15 mouse cellular contexts compared by ENCODE assay signal in the genomic region with DNA sequence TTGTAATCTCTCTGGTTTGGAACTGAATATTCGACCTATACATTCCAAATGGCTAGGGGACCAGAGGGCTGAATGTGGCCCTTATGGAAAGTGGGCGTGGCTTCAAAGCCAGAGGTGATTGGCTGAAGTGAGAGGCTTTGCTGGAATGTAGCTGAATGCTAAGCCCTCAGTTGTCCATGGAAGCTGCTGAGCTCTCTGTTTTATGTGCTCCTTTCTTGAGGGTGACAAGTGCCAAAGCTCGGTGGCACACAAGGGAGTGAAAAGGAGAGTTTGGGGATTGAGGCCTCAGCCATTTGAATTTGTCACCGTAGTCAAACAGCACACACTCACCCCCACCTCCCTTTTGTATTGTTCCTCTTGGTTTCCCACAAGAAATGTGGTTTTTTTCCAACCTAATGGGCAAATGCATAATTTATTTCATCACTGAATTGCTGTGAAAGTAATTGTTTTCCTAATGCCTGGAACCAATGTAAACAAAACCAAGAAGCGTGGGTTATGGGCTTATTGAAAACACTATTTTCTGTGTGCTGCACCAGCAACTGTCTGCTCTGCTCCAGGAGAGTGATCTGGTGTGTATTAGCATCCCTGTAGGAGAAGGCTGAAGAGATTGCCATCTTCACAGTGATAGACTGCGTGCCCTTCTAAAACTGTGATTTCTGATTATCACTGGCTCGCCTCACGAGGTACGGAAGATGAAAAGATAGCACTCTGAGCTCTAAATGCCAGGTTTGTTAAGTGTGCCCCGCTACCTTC.
DNase-seq lines count a peak whose midpoint lies in the region; ATAC-seq lines count a peak whose summit lies in the region.
"Had no signal": no experiment of that assay in that cellular context is flagged by ENCODE, and none has a peak within 500 bp of the region (broad histone marks: within the 10 kb centered on the region; RNA-seq: fewer than 3 reads in every experiment).

No protein-coding gene starts in this region.

- no peaks in the 10 kb centered on the region for H3K27me3 ChIP-seq in midbrain, embryonic 11.5 days (ENCODE audit: control insufficient read depth, insufficient read depth, low read length)
- H3K27me3 ChIP-seq in midbrain, embryonic 10.5 days (ENCODE audit: low read depth, poor library complexity, severe bottlenecking) = no peaks in the 10 kb centered on the region
- H3K27me3 ChIP-seq in hindbrain, embryonic 14.5 days (ENCODE audit: control insufficient read depth, insufficient read depth, low read length) = no peaks in the 10 kb centered on the region
- no peaks in the 10 kb centered on the region for H3K27me3 ChIP-seq in midbrain, embryonic 15.5 days (replicated peaks)
- H3K27me3 ChIP-seq: stomach, embryonic 15.5 days had no signal

- ATAC-seq in midbrain, embryonic 11.5 days (ENCODE audit: low FRiP score) = peak; percentile 83
- peak; percentile 56 for ATAC-seq in hindbrain, embryonic 14.5 days (ENCODE audit: low FRiP score)
- ATAC-seq in midbrain, embryonic 15.5 days (replicated peaks) = peak; percentile 59; the same call in 1 of the 2 replicates

- H3K36me3 ChIP-seq in midbrain, embryonic 11.5 days (ENCODE audit: control insufficient read depth, insufficient read depth, low read length) = no peaks in the 10 kb centered on the region
- no peaks in the 10 kb centered on the region for H3K36me3 ChIP-seq in midbrain, embryonic 10.5 days
- no peaks in the 10 kb centered on the region for H3K36me3 ChIP-seq in hindbrain, embryonic 14.5 days (replicated peaks; ENCODE audit: control insufficient read depth, insufficient read depth)
- H3K36me3 ChIP-seq in midbrain, embryonic 15.5 days (replicated peaks) = no peaks in the 10 kb centered on the region
- H3K36me3 ChIP-seq: stomach, embryonic 15.5 days had no signal

- peaks cover 8% of the 10 kb centered on the region; the same call in 1 of the 2 replicates for H3K4me1 ChIP-seq in midbrain, embryonic 11.5 days (ENCODE audit: control insufficient read depth, insufficient read depth, low read length)
- H3K4me1 ChIP-seq in midbrain, embryonic 10.5 days = peaks cover 30% of the 10 kb centered on the region
- H3K4me1 ChIP-seq in hindbrain, embryonic 14.5 days (replicated peaks; ENCODE audit: control insufficient read depth, insufficient read depth, low read length) = peaks cover 8% of the 10 kb centered on the region
- peaks cover 20% of the 10 kb centered on the region for H3K4me1 ChIP-seq in midbrain, embryonic 15.5 days
- H3K4me1 ChIP-seq: stomach, embryonic 15.5 days had no signal

- no peak overlapping the region for H3K4me3 ChIP-seq in midbrain, embryonic 11.5 days (ENCODE audit: low read depth, low read length)
- no peak overlapping the region for H3K4me3 ChIP-seq in midbrain, embryonic 10.5 days
- no peak overlapping the region for H3K4me3 ChIP-seq in hindbrain, embryonic 14.5 days (replicated peaks; ENCODE audit: low read length)
- no peak overlapping the region for H3K4me3 ChIP-seq in midbrain, embryonic 15.5 days
- H3K4me3 ChIP-seq: stomach, embryonic 15.5 days had no signal

- H3K9ac ChIP-seq in midbrain, embryonic 11.5 days (ENCODE audit: low read length) = no peak overlapping the region
- H3K9ac ChIP-seq in hindbrain, embryonic 14.5 days = no peak overlapping the region
- H3K9ac ChIP-seq in midbrain, embryonic 15.5 days = no peak overlapping the region
- H3K9ac ChIP-seq: stomach, embryonic 15.5 days had no signal

- WGBS in midbrain, embryonic 11.5 days = 61% methylated on average over 10 of the region's 10 CpGs
- 71% methylated on average over 10 of the region's 10 CpGs for WGBS in midbrain, embryonic 10.5 days
- WGBS in hindbrain, embryonic 14.5 days = 41% methylated on average over 10 of the region's 10 CpGs
- 38% methylated on average over 10 of the region's 10 CpGs for WGBS in midbrain, embryonic 15.5 days

- H3K27ac ChIP-seq in midbrain, embryonic 11.5 days (ENCODE audit: low read depth, low read length) = no peak overlapping the region
- no peak overlapping the region; the same call in 1 of the 2 replicates for H3K27ac ChIP-seq in midbrain, embryonic 10.5 days (replicated peaks)
- peak overlapping the region; percentile 39 for H3K27ac ChIP-seq in hindbrain, embryonic 14.5 days
- H3K27ac ChIP-seq in midbrain, embryonic 15.5 days = peak overlapping the region; percentile 57
- H3K27ac ChIP-seq: stomach, embryonic 15.5 days had no signal

- no peak overlapping the region for H3K4me2 ChIP-seq in midbrain, embryonic 11.5 days
- H3K4me2 ChIP-seq in hindbrain, embryonic 14.5 days (replicated peaks) = no peak overlapping the region
- H3K4me2 ChIP-seq in midbrain, embryonic 15.5 days = no peak overlapping the region
- H3K4me2 ChIP-seq: stomach, embryonic 15.5 days had no signal

- no peaks in the 10 kb centered on the region for H3K9me3 ChIP-seq in midbrain, embryonic 11.5 days (ENCODE audit: control insufficient read depth, low read length)
- H3K9me3 ChIP-seq in midbrain, embryonic 10.5 days (replicated peaks) = no peaks in the 10 kb centered on the region
- no peaks in the 10 kb centered on the region for H3K9me3 ChIP-seq in hindbrain, embryonic 14.5 days (ENCODE audit: control insufficient read depth, low read length)
- no peaks in the 10 kb centered on the region for H3K9me3 ChIP-seq in midbrain, embryonic 15.5 days
- H3K9me3 ChIP-seq: stomach, embryonic 15.5 days had no signal

- DNase-seq in midbrain, embryonic 11.5 days (ENCODE audit: low spot score, missing footprints) = no peak
- DNase-seq in midbrain, embryonic 10.5 days (ENCODE audit: low spot score) = no peak
- no peak for DNase-seq in hindbrain, embryonic 14.5 days (ENCODE audit: low spot score)
- DNase-seq in spleen, postnatal 36 days (ENCODE audit: low spot score in 2 of 2) = no peak
- no peak for DNase-seq in kidney, postnatal 4 days
- no peak for DNase-seq in natural killer cell, adult 2 months (ENCODE audit: low spot score in 2 of 2)
- DNase-seq: cerebellum, postnatal 10 days; embryo, embryonic 11 days; gastrocnemius, postnatal 14 days; kidney, adult 8-10 months; lung, adult 2 months; lung, postnatal 4 days; right cerebral cortex, adult 18-20 months had no signal

Comparison
In these comparisons a context has a peak if more than half of its experiments do, and no peak if none do; other contexts are left out.
1. H3K27ac ChIP-seq: peak in hindbrain, embryonic 14.5 days (single experiment) and midbrain, embryonic 15.5 days (single experiment); none in midbrain, embryonic 11.5 days (single experiment) and midbrain, embryonic 10.5 days (single experiment).
2. Peak in every context shown above with its lines, with median percentiles within 50 percentile points of each other: ATAC-seq.